Mouse (Mus musculus): ENCODE data around the gene Sh3gl3. TPM values are rescaled to one million over a fixed set of nuclear protein-coding genes. Genes with fewer than 3 reads are reported as not detected.

Gene Sh3gl3
- total and polyA plus RNA-seq, 3 experiments, result not detected

DNA sequence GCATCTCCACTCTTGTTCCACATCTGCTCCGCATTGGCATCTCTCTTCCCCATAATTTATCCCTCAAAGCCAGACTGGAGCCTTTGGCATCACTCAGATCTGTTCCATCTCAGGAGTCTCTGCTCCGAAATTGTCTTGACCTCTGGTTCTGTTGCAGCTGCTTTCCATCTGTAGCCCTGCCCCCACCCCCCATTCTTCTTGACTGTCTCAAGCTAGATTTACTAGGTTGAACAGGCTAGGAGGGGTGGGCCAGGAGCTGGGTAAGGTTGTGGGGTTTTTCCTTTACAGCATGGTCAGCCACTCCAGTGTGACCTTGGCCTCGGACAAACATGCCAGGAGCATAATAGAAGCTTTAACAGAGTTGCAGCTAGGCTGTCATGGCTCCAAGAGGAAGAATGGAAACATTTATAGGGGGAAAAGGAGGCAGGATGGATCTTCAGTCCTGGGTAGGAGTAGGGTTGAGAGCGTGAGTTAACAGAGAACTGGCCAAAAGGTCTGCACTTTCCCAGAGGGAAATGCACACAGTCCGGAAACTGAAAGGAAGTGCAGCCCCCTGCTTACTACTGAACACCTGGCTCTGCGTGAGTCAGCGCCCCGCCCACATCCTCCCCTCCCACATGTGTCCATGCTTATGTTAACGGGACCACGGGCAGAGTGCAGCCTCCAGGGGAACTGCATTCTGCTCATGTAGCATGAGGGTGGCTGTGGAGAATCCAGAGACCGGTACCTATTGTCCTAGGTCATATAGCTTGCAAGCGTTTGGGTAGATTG lies 30.6 kb downstream of the Sh3gl3 start:
- dilution Hi-C loops (cut with MboI; ENCODE audit: extremely low pct_ligation_motif_present, extremely low pct_unique_long_range_greater_than_20kb, low sequenced_read_pairs) (no loop called here), in situ Hi-C loops (cut with MboI; ENCODE audit: low pct_ligation_motif_present, low pct_unique_long_range_greater_than_20kb, low sequenced_read_pairs) (no loop called here)
- Histone ChIP-seq H3K36me3 (replicated peaks in 1 of 2; ENCODE audit: control insufficient read depth in 1 of 2, insufficient read depth in 1 of 2, low read length in 1 of 2) (no peaks in the 10 kb centered on the region), H3K9ac (ENCODE audit: insufficient read depth, low read depth) (no peak overlapping the region), H3K27ac (ENCODE audit: insufficient read depth, low read depth) (no peak overlapping the region), H3K4me3 (replicated peaks in 1 of 3; ENCODE audit: low read depth in 2 of 3, low read length in 2 of 3, poor library complexity in 1 of 3) (peak overlapping the region in 2 of 3 experiments; percentile 9 to 28), H3K9me3 (replicated peaks; ENCODE audit: low read length) (no peaks in the 10 kb centered on the region), H3K4me2 (ENCODE audit: insufficient read depth, low read depth, poor library complexity, severe bottlenecking) (peak overlapping the region; percentile 60), H3K27me3 (replicated peaks) (no peaks in the 10 kb centered on the region), H3K79me2 (replicated peaks; ENCODE audit: control insufficient read depth, extremely low read depth, insufficient read depth, poor library complexity, severe bottlenecking) (no peaks in the 10 kb centered on the region), H3K4me1 (ENCODE audit: control insufficient read depth in 1 of 2, insufficient read depth in 2 of 2) (peaks cover 7 to 37% of the 10 kb centered on the region in 2 experiments)
- TF ChIP-seq ZMIZ1 (IDR thresholded peaks at IDR 0.05; ENCODE audit: low read depth, low read length), result no peak
- DNase-seq (ENCODE audit: extremely low read depth), result peak; percentile 68

GRCm38 (mm10) chr7:82204975-82205374 lies 31.3 kb downstream of the Sh3gl3 start:
- Histone ChIP-seq H3K27me3 (replicated peaks) (no peaks in the 10 kb centered on the region), H3K4me1 (ENCODE audit: control insufficient read depth in 1 of 2, insufficient read depth in 2 of 2) (peaks cover 7 to 31% of the 10 kb centered on the region in 2 experiments), H3K9me3 (replicated peaks; ENCODE audit: low read length) (no peaks in the 10 kb centered on the region), H3K9ac (ENCODE audit: insufficient read depth, low read depth) (no peak overlapping the region), H3K79me2 (replicated peaks; ENCODE audit: control insufficient read depth, extremely low read depth, insufficient read depth, poor library complexity, severe bottlenecking) (no peaks in the 10 kb centered on the region), H3K4me3 (replicated peaks in 1 of 3; ENCODE audit: low read depth in 2 of 3, low read length in 2 of 3, poor library complexity in 1 of 3) (peak overlapping the region in 2 of 3 experiments; percentile 9 to 28), H3K4me2 (ENCODE audit: insufficient read depth, low read depth, poor library complexity, severe bottlenecking) (no peak overlapping the region), H3K36me3 (replicated peaks in 1 of 2; ENCODE audit: control insufficient read depth in 1 of 2, insufficient read depth in 1 of 2, low read length in 1 of 2) (no peaks in the 10 kb centered on the region), H3K27ac (ENCODE audit: insufficient read depth, low read depth) (no peak overlapping the region)
- dilution Hi-C loops (cut with MboI; ENCODE audit: extremely low pct_ligation_motif_present, extremely low pct_unique_long_range_greater_than_20kb, low sequenced_read_pairs) (no loop called here), in situ Hi-C loops (cut with MboI; ENCODE audit: low pct_ligation_motif_present, low pct_unique_long_range_greater_than_20kb, low sequenced_read_pairs) (no loop called here)
- TF ChIP-seq PAX5 (IDR thresholded peaks at IDR 0.05; ENCODE audit: low read length), result no peak
- no peak for TF ChIP-seq TCF12 (IDR thresholded peaks at IDR 0.05; ENCODE audit: low read depth, low read length)
- TF ChIP-seq MXI1 (IDR thresholded peaks at IDR 0.05; ENCODE audit: low read depth, low read length), result no peak
- no peak for TF ChIP-seq MAX (IDR thresholded peaks at IDR 0.05; ENCODE audit: low read length)
- TF ChIP-seq SIN3A (IDR thresholded peaks at IDR 0.05; ENCODE audit: low read length), result no peak
- no peak for TF ChIP-seq TBP (conservative IDR thresholded peaks at IDR 0.05; ENCODE audit: low read depth, low read length)
- TF ChIP-seq NRF1 (IDR thresholded peaks at IDR 0.05; ENCODE audit: low read depth, low read length), result no peak
- TF ChIP-seq POLR2AphosphoS2 (IDR thresholded peaks at IDR 0.05; ENCODE audit: low read depth, low read length), result no peak
- no peak for TF ChIP-seq ETS1 (conservative IDR thresholded peaks at IDR 0.05; ENCODE audit: low read depth, low read length)
- DNase-seq (ENCODE audit: extremely low read depth), result no peak

DNA sequence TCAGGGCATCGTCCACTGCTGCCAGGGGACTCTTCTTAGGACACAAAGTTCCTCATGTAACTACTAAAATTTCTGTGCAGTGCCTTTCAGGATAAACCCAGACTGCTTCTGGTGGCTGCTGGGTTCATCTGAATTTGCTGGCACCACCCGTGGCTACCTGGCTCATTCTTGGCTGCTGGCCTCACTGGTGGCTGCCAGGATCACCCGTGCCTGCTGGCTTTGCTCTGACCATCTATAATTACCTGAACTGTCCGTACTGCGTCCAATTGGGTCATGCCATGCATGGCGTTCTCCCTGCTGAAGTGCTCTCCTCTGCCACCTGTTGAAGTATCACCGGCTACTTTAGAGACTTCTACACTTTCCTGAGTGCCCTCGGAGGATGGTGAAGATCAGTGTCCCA lies 33.1 kb downstream of the Sh3gl3 start:
- no peak overlapping the region for H3K4me2 ChIP-seq (ENCODE audit: insufficient read depth, low read depth, poor library complexity, severe bottlenecking)
- dilution Hi-C loops (cut with MboI; ENCODE audit: extremely low pct_ligation_motif_present, extremely low pct_unique_long_range_greater_than_20kb, low sequenced_read_pairs), result no loop called here

More for the DNA sequence above, 33.1 kb downstream of the Sh3gl3 start:
- no peak overlapping the region for H3K27ac ChIP-seq (ENCODE audit: insufficient read depth, low read depth)
- peaks cover 7 to 31% of the 10 kb centered on the region in 2 experiments for H3K4me1 ChIP-seq (ENCODE audit: control insufficient read depth in 1 of 2, insufficient read depth in 2 of 2)
- H3K9me3 ChIP-seq (replicated peaks; ENCODE audit: low read length), result no peaks in the 10 kb centered on the region
- in situ Hi-C loops (cut with MboI; ENCODE audit: low pct_ligation_motif_present, low pct_unique_long_range_greater_than_20kb, low sequenced_read_pairs), result no loop called here
- no peaks in the 10 kb centered on the region for H3K36me3 ChIP-seq (replicated peaks in 1 of 2; ENCODE audit: control insufficient read depth in 1 of 2, insufficient read depth in 1 of 2, low read length in 1 of 2)
- H3K79me2 ChIP-seq (replicated peaks; ENCODE audit: control insufficient read depth, extremely low read depth, insufficient read depth, poor library complexity, severe bottlenecking), result no peaks in the 10 kb centered on the region
- no peak for TF ChIP-seq RCOR1 (conservative IDR thresholded peaks at IDR 0.05; ENCODE audit: low read depth, low read length)
- TF ChIP-seq JUN (IDR thresholded peaks at IDR 0.05; ENCODE audit: insufficient read depth, low read depth, low read length), result no peak
- no peak overlapping the region for H3K4me3 ChIP-seq (replicated peaks in 1 of 3; ENCODE audit: low read depth in 2 of 3, low read length in 2 of 3, poor library complexity in 1 of 3)
- DNase-seq (ENCODE audit: extremely low read depth), result no peak
- no peaks in the 10 kb centered on the region for H3K27me3 ChIP-seq (replicated peaks)
- H3K9ac ChIP-seq (ENCODE audit: insufficient read depth, low read depth), result no peak overlapping the region

All from CH12.LX (cell line).